In the genomic region with DNA sequence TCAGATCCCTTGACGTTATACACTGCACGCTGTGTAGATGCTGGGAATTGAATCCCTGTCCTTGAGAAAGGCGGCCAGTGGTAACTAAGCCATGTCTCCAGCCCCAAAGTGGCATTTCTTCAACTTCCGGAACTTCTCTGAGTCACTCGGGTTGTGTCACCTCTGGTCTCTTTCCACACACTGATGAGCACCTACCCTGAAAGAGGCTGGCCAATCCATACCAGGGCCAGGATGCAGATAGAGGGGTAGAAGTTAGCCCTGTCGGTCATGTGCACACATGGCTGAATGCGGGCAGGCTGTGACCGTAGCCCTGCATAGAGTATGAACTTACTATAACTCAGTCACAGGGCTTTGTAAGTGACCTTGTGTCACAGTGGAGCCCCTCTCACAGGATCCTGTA, we compare ENCODE assay signal across 2 mouse cellular contexts.
TF ChIP-seq lines count a peak whose summit lies in the region.

No protein-coding gene starts in this region.

TF ChIP-seq in CH12.LX, 34 proteins besides CTCF, POLR2A, EP300 and RAD21 (continued from another document):
- TF ChIP-seq ELF1 (IDR thresholded peaks at IDR 0.05; ENCODE audit: low read depth, low read length) (0 out of 2 replicates have a peak, but pooled peaks have one; percentile 12), BHLHE40 (IDR thresholded peaks at IDR 0.05; ENCODE audit: low read depth, low read length) (peak; percentile 31; the same call in 1 of the 2 replicates)

TF ChIP-seq in myocyte, 11 proteins besides CTCF, POLR2A, EP300 and RAD21 (continued from another document):
- TF ChIP-seq SRF (IDR thresholded peaks at IDR 0.05; ENCODE audit: control insufficient read depth, insufficient read length, low read depth), result no peak
- no peak for TF ChIP-seq TCF3 (IDR thresholded peaks at IDR 0.05; ENCODE audit: insufficient read length, low read depth)
- TF ChIP-seq USF1 (IDR thresholded peaks at IDR 0.05; ENCODE audit: low read depth), result no peak
- TF ChIP-seq MAX (IDR thresholded peaks at IDR 0.05; ENCODE audit: low read depth), result no peak
- no peak for TF ChIP-seq MYOG (IDR thresholded peaks at IDR 0.05; ENCODE audit: control insufficient read depth in 1 of 3, insufficient read depth in 1 of 3, insufficient read length in 2 of 3, low read depth in 2 of 3)
- no peak for TF ChIP-seq E2F4 (IDR thresholded peaks at IDR 0.05; ENCODE audit: insufficient read depth)
